Mouse (Mus musculus) NIH3T3 (cell line): ENCODE data around the gene Gm21981.

Source experiments
- DNase-seq: peaks from one replicate; pipeline ENCODE4 v3.0.0-alpha.2; 2012; ENCODE audit warnings: low read depth

Gene Gm21981

GRCm38 (mm10) chr17:47694442-47694502 is at the start of gene Gm21981:
Gene Gm21981 (minus strand): TSS chr17:47694455.
- DNase-seq: no peak

DNA sequence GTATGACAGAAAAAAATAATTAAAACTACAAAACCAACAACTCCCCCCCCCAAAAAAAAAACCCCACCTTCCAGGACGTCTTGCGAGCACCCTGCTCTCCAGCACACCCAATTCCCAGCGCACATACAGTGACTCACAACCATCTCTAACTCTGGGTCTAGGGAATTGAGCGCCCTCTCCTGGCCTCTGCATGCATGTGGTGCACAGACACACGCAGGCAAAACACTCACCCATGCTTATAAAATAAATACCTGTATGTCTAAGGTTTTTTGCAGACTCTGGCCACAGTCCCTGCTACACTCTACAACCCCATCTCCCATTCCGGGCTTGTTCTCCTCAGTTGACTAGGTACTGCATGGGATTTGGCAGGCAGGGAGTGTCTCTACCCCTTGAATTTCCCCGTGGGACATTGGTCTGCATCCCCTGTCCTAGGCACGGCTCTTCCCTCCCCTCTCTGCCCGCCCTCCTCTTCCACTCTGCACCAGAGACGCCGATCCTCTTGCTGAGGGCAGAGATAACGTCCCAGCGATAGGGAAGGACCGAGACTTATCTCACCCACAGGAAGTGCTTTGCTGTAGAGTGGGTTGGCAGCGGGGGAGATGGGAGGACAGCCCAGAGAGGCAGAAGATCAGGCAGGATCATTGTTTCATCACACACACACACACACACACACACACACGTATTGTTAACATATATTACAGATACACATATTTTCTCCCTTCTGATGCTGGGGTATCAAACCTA is 48.9 kb upstream of the Gm21981 start:
- DNase-seq: no peak

DNA sequence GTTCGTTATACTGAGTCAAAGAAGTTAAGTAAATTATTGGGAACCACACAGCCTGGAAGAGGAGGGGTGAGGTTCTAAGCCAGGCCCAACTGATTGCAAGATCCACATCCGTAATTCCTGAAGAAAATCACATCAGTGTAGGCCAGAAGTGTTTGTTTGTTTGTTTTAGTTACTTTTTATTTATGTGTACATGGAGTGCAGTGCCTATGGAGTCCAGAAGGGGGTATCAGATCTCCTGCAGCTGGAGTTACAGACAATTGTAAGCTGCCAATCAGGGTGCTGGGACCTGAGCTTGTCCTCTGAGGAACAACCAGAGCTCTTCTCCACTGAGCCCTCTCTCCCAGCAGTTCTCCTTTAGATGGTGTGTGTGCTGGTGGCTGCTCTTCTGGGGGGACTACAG is 45.9 kb upstream of the Gm21981 start:
- no peak for DNase-seq

DNA sequence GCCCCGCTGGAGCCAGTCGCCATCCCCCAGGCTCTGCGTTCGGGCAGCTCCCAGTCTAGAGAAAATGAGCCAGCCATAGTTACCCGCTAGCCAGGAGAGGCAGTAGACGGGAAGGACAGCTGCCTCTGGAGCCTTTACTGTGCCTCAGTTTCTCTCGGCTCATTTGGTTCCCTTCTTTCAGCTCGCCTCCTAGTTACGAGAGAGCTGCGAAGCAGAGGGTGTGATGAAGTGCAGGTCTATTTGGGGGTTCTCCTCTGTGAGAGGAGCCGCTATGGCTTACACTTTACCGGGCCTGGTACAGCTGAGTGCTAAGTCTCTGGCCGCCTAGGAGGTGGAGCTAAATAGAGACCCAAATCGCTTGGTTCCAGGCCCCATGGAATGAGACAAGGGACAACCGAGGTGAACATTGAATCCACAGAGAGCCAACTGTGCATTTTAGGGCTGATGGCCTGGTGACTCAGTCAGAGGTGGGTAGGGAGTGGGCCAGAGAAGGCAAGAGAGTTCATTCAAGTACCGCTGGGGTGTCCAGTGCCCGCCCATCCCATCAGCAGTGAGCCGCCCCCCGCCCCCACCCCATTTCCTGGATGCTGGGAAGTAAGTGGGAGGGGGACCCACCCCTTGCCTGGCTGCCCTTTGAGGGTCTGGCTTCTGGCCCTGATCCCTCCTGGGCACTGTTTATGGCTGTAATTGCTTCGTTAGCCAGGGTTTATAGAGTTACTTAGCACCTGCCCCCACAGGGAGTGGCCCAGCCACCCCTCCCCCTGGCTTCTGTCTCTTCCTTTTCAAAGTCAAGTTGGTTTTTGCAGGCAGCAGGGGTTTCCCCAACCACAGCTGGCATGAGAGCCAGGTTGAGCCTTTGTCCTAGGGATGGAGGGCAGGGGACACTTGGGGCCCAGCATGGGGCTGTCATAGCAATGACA is 44.9 kb upstream of the Gm21981 start:
- no peak for DNase-seq

GRCm38 (mm10) chr17:47738066-47738878 is 44.0 kb upstream of the Gm21981 start:
- no peak for DNase-seq

GRCm38 (mm10) chr17:47737271-47738065 is 43.2 kb upstream of the Gm21981 start:
- peak; percentile 91 for DNase-seq

- peak; percentile 95 for DNase-seq
These were observed 42.6 kb upstream of the Gm21981 start, which contains the start of gene Tfeb for GRCm38 (mm10) chr17:47736856-47737255. Gene Tfeb (plus strand): TSS chr17:47737030.

DNA sequence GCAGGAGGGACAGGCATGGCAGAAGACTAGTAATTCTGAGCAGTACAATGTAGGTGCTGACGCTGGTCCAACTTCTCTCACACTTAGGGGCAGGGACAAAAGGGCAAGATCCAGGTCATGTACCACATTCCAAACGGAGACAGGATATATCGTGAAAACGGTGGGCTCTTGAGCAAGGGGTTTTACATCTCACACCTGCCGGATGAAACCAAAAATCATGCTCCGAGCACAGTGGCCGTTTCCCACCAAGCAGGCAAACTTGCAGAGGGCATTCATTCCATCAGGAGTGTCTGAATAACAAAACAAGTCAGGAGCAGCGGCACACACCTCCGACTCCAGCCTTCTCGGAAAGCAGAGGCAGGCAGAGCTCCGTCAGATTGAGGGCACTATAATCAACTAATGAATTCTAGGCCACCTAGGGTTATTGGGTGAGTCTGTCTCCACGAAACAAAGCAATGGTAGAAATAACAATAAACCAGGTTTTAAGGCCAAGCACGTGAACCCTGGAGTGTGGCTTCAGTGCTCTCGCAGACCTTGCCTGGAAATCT is 41.4 kb upstream of the Gm21981 start:
- no peak for DNase-seq

DNA sequence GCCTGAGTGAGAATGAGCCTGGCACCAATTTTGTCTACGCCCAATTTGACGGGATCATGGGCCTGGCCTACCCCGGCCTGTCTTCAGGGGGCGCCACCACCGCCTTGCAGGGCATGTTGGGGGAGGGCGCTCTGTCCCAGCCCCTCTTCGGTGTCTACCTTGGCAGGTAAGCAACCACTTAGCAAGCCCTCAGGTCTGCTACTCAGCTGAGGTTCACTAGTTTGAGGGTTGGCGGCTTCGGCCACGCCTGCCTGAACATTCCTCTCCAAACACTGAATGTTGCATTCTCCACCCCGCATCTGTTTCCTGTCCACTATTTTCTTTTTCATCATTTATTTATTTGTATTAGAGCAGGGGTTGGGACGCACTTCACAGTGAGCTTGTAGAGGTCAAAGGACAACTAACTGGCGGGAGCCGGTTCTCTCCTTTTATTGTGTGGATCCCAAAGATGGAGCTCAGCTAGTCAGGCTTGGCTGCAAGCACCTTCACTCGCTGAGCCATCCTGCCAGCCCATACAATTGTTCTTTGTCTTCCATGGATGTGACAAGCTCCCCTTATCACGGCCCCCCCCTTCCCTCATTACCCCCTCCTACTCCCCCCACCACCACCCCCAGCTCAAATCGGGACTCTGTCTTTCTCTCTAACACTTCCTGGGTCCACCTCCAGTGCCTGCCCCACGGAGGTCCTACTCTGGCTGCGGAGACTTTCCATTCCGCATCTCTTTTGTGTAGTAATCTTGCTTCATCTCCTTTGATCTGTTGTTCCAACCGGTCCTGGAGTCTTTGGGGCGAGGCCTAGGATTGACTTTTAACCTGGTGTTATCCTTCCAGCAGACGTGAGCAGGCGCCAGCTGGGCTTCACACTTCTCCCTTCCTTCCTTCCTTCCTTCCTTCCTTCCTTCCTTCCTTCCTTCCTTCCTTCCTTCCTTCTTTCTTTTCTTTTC is 36.6 kb upstream of the Gm21981 start:
- DNase-seq: no peak

DNA sequence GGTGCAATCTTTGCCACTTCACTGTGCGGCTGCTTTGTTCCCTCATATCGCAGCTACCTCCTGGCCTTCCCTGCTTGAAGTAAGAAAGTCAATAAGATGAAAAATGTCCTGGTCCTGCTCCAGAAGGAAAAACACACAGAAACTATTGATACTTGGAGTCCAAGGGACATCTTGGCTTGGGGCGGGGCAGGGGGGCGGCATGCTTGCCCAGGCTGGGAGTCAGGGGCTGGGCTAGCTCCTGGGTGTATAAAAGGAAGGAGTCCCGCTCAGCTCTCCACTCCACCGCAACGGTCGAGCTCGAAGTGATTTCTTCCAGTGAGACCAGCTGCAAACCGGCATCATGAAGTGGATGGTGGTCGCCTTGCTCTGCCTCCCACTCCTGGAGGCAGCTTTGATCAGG is 32.3 kb upstream of the Gm21981 start, which contains the start of gene Pgc:
Gene Pgc (plus strand): TSS at position 277 of the 400 bp plus-strand sequence.
- no peak for DNase-seq

DNA sequence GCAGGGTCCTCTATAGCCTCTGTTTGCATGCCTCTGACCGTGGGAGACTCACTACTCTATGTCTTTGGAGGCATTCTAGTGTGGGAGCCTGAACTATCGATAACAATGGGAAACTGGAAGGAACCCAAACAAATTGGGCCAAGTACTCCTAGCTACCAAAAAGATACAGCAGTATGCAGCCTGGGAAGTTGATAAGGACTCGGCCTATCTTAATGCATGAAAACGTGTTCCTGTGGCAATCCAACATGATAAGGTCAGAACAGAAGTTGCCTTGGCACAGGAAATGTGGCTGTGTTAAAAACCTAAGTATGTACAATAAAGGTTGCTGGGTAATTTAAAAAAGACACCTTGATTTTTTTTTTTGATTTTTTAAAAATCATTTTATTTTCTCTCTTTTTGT is 26.9 kb upstream of the Gm21981 start:
- no peak for DNase-seq

DNA sequence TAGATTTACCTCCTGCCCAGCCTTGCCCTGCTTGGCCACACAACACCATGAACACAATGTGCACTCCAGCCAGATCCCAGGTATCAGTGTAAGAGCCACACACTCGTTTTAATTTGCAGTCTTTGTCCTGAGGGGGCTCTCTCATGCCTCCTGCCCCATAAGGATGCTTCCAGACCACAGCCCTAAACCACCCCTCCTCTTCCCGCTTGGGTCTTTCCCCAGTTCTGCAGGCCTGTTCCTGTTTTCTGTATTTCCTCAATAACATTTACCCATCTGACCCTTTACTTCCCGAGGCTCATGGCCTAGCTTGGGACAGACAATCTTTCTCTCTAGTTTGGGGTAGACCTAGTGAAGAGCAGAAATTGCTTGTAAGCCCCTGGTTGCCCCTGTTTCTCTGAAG is 20.8 kb upstream of the Gm21981 start:
- DNase-seq: no peak

DNA sequence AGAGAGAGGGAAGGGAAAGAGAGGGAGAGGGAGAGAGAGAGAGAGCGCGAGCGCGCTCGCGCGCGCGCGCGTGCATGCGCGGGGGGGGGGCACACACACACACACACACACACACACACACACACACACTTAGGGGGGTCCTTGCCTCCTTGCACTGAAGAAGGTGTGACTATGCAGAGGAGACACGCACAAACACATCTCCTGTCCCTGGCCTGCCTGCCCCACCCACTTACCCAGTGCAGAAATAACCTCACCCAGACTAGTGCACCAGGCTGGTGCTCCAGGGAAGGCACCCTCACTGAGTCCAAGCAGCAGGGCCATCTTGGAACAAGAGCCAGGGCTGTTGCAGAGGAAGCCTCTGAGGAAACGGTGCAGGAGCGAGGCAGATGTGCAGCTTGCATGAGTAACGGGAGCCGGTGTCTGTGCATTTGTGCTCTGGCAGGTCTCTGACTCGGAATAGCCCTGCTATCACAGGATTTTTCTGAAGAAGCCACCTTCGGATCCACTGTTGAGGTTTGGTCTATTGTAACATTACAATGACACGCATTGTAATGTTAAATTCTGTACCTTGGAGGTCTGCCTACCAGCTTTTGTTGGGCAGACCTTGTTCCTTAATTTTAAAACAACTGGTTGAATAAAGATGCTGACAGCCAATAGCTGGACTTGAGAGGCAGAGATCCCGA is 18.8 kb upstream of the Gm21981 start:
- no peak for DNase-seq

DNA sequence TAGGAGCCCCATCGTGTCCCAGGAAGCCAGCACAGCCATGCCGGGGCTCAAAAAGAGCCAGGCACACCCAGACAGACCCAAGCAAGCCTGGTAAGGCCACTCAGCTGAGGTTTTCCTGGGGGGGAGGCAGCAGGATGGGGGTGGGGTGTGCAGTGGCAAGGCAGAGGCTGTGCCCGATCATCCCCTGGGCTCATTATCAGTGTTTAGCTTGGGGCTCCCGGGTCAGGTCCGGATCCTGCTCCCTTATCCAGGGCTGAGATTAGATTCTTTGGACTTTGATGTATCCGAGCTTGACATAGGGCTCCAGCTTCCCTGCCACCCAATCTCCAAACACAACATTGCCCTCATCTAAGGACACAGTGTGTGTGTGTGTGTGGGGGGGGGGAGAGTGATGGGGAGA is 17.6 kb upstream of the Gm21981 start:
- DNase-seq: no peak

DNA sequence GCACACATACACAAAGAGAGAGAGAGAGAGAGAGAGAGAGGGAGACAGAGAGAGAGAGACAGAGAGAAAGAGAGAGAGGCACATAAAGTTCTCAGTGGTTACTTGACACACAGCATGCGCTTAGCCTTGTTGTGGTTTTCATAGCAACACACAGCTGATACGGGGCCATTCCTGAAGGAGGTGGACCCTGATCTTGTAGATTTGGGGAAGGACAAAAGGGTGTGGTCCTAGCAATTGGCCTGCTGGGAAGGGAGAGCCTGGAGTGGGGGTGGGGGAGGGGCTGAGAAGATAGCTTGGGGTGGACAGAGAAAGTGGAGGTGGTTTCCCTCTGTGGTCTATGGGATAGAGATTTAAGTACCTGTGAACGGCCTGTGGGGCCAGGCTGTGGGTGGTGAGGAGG is 15.8 kb upstream of the Gm21981 start:
- DNase-seq: no peak

GRCm38 (mm10) chr17:47708972-47709371 is 14.7 kb upstream of the Gm21981 start:
- no peak for DNase-seq

GRCm38 (mm10) chr17:47707961-47708360 is 13.7 kb upstream of the Gm21981 start:
- DNase-seq: no peak

DNA sequence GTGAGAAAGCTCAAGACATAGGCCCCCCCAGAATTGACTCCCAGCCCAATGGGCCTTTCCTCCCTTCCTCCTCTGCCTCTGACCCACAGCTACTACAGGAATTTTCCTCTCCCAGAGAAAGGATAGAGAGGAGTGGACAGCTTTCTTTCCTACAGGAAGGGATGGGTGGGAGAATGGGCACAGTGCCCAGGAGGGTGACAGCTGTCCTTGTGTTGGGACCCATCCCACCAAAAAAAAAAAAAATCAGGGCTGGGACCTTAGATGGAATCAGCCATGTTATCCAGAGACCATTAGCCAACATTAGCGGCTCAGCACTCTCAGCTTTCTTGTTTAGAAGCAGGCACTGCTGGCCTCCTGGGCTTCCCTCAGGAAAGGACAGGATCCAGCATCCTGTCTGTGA is 11.9 kb upstream of the Gm21981 start:
- no peak for DNase-seq

GRCm38 (mm10) chr17:47704692-47705091 is 10.4 kb upstream of the Gm21981 start:
- no peak for DNase-seq

GRCm38 (mm10) chr17:47703556-47703955 is 9.3 kb upstream of the Gm21981 start:
- DNase-seq: no peak
